Mouse (Mus musculus) heart, postnatal 36 days (tissue): ENCODE data around the gene Tinagl1. TPM values are rescaled to one million over a fixed set of nuclear protein-coding genes. Genes with fewer than 3 reads are reported as not detected.
A peak's percentile ranks its signal among the peaks of the same experiment; 100 is the strongest.

Experiments used
- DNase-seq, 2 experiments: peaks; one replicate each; pipeline ENCODE4 v3.0.0; 2021 to 2022
- intact Hi-C: fragments of 180-260 bp; cut with DNase I; formaldehyde crosslinking; loops from one replicate; pipeline ENCODE4 v1.15.1; 2025
- total RNA-seq, 2 experiments: library from RNA; stranded (reverse); gene quantifications; 2 replicates each; pipeline ENCODE4 v1.2.3; 2021

The Tinagl1 gene
- 10 to 100 TPM; 55.2 to 76.8 TPM for total RNA-seq

GRCm38 (mm10) chr4:130175072-130175711 lies at the start of gene Tinagl1:
Tinagl1 (minus strand) TSS chr4:130175122.
- intact Hi-C loops, result no loop called here
- peak; percentile 53 to 62 for DNase-seq

GRCm38 (mm10) chr4:130224071-130224470 lies 49.1 kb upstream of the Tinagl1 start:
- no peak for DNase-seq
- intact Hi-C loops, result no loop called here

- intact Hi-C loops, result no loop called here
- DNase-seq, result no peak
These were observed 47.3 kb upstream of the Tinagl1 start, which contains the start of gene Gm853 for GRCm38 (mm10) chr4:130222179-130222578. Gm853 (minus strand) TSS chr4:130222401.

DNA sequence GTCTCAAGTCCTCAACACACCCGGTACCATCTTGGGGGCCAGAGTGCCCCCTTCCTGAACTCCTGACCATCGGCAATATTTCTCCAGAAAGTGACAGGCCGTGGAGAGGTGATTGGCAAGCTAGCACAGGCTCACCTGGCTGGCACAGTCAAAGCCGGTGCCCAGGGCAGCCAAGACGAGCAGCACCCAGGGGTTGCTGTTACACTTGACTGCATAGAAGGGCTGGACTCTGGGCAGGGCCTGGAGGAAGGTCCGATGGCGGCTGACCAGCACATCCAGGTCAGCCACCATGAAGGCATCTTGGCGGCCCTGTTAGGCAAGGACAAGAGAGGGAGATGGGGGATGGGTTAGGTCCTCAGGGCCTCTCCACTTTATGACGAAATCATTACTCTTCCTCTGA lies 45.3 kb upstream of the Tinagl1 start:
- DNase-seq, result no peak
- intact Hi-C loops, result no loop called here

DNA sequence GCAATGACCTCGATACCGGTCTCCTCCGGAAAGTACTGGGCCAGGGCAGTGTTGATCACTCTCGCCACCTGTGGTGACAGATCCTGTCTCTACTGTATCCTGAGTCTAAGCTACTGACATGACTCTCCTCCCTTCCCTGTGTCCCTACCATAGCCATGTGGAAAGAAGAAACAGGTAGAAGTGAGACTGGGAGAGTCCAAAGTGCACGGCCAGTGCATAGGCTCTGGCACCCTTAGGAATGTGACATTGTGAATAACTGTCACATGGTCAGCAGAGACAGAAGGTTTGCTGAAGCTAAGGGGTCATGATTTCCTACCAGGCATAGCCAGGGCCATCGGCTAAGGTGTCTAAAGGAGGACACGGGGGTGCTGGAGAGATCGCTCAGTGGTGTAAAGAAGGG lies 40.5 kb upstream of the Tinagl1 start:
- no peak for DNase-seq
- intact Hi-C loops, result no loop called here

- DNase-seq, result no peak
- intact Hi-C loops, result no loop called here
These were observed 38.9 kb upstream of the Tinagl1 start for GRCm38 (mm10) chr4:130213857-130214256.

DNA sequence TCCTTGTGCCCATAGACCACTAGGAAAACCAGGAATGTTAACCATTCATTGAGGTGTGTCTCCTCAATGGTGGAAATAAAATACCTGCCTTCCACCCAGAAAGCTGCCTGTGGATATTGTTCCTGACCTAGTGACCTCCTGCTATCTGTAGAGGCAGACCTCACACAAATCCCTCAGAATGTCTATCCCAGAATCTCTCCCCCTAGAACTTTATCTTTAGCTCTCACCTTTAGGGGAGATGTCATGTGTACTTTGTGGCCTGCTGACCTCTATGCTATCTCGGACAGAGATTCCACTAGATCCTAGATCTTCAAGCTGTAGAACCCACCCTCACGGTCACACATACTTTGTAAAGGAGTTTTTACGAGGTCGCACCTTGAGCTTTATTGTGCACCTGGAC lies 38.3 kb upstream of the Tinagl1 start:
- no peak for DNase-seq
- intact Hi-C loops, result no loop called here

DNA sequence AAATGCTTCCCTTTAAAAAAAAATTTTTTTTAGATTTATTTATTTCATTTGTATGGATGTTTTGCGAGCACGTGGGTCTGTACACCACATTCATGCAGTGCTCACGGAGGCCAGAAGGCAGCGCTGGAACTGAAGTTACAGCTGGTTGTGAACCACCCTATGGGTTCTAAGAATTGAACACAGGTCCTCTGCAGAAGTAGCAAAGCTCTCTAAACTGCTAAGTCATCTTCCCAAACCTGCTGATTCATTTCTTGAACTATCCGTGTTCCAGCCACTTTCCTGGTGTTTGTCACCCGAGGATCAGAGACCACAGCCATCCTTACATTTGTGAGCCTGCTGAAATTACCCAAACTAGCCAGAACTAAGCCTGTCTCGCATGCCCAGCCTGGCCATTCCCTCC lies 37.5 kb upstream of the Tinagl1 start:
- DNase-seq, result no peak

DNA sequence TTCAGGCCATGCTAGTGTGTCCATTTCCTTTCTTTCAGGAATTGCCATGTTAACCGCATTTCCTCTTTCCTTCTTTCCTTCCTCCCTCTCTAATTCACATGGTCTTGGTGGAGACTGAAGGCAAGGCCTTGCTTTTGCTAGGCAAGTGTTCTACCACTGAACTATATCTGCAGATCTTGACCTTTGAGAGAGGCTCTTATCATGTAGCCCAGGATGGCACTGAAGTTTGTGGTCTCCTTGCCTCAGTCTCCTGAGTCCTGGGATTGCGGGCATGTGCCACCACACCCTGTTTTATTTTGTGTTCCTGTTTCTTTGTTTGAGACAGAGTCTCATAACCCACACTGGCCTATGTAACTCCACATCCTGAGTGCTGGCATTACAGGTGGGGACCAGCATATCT lies 36.9 kb upstream of the Tinagl1 start:
- DNase-seq, result no peak
- intact Hi-C loops, result no loop called here

More for the DNA sequence above, 37.5 kb upstream of the Tinagl1 start:
- intact Hi-C loops, result no loop called here

GRCm38 (mm10) chr4:130198694-130199670 lies 24.1 kb upstream of the Tinagl1 start:
- DNase-seq, result peak; percentile 82 to 91
- intact Hi-C loops, result loop anchor here (1.0 kb wide), 3 partner anchors 47 to 335 kb away; no protein-coding TSS in a partner anchor

GRCm38 (mm10) chr4:130196542-130196941 lies 21.6 kb upstream of the Tinagl1 start:
- intact Hi-C loops, result no loop called here

GRCm38 (mm10) chr4:130195924-130196323 lies 21.0 kb upstream of the Tinagl1 start:
- intact Hi-C loops, result no loop called here
- DNase-seq, result no peak

More at GRCm38 (mm10) chr4:130196542-130196941, 21.6 kb upstream of the Tinagl1 start:
- DNase-seq, result no peak

- intact Hi-C loops, result no loop called here
- no peak for DNase-seq
These were observed 17.3 kb upstream of the Tinagl1 start for GRCm38 (mm10) chr4:130192266-130192665.

DNA sequence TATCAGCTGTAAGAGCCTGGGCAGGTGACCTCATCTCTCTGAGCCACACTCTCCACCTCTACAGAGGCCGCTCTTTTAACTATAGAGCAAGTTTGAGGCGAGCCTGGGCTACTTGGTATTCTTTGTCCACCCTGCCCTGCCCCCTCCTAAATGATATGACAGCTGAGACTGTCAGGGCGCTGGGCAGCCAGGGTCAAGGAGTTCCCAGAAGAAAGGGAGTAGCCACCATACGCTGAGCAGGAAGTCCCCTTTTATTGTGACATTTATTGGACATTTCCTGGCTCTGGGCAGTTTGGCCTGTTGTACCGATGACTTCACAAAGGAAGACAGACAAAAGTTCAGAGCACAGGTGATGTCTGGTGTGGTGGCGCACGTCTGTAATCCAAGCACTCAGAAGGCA lies 14.7 kb upstream of the Tinagl1 start:
- intact Hi-C loops, result loop anchor here (1.0 to 5.0 kb wide), 3 partner anchors 51 to 230 kb away; no protein-coding TSS in a partner anchor
- DNase-seq, result no peak

GRCm38 (mm10) chr4:130188806-130189297 lies 13.9 kb upstream of the Tinagl1 start:
- peak; percentile 85 to 89 for DNase-seq
- intact Hi-C loops, result loop anchor here (1.0 to 5.0 kb wide), 3 partner anchors 51 to 230 kb away; no protein-coding TSS in a partner anchor

DNA sequence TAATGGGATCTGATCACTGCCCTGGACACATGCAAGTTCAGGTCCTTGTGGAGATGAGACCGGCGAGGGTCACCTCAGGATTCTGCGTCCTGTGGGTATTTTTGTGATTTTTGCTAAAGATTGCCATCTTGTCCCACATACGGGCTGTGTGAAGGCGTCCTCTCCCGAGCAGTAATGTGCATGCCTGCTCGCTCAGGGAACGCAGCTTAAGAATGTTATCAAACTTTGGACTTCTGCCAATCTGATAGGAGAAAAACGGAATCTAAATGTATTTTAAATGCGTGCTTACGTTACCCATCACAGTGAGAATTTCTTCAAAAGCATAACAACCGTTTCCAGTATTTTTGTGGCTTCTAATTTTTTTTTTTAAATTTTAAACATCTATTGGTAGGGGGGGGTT lies 12.0 kb upstream of the Tinagl1 start:
- no peak for DNase-seq

GRCm38 (mm10) chr4:130186450-130186849 lies 11.5 kb upstream of the Tinagl1 start:
- intact Hi-C loops, result loop anchor here (5.0 kb wide), 1 partner anchor 149 kb away; no protein-coding TSS in a partner anchor
- DNase-seq, result no peak

More for the DNA sequence above, 12.0 kb upstream of the Tinagl1 start:
- intact Hi-C loops, result loop anchor here (5.0 kb wide), 1 partner anchor 150 kb away; no protein-coding TSS in a partner anchor

- no peak for DNase-seq
- intact Hi-C loops, result no loop called here
These were observed 9.0 kb upstream of the Tinagl1 start for GRCm38 (mm10) chr4:130183879-130184278.

DNA sequence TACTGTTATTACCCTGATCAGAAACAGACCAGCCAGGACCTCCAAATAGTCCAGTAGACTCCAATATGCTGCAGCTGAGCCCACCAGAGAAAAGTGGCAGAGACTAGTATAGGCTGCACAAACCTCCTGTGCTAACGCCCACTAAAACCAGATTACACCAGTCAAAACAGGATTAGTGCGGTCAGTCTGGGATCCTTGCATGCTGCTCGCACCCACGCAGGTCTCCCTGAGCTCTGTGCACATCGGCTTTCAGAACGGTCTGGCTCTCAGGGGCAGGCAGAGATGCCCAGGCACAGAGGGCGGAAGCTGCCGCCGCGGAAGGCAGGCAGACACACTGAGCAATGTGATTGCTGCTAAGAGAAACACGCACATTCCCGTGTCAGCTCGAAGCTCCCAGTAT lies 8.1 kb upstream of the Tinagl1 start:
- intact Hi-C loops, result no loop called here
- DNase-seq, result no peak

- DNase-seq, result peak; percentile 34 to 40
- intact Hi-C loops, result no loop called here
These were observed 7.0 kb upstream of the Tinagl1 start for GRCm38 (mm10) chr4:130181886-130182285.
